Mouse (Mus musculus) spleen, adult 2 months (tissue): ENCODE measurements at regions not wholly inside any gene's neighbourhood (a gene's known extent, or its start where the extent isn't known, plus 50 kb on each side); places are given as distances from the start of the nearest gene placed in this dataset.

Source experiments
- CTCF ChIP-seq: fragments of 200-500 bp; IDR thresholded peaks from 2 replicates; pipeline ENCODE4 v1.5.1; 2011; ENCODE audit warnings: mild to moderate bottlenecking, inconsistent platforms; ENCODE audit not compliant: insufficient read depth, insufficient read length, insufficient replicate concordance; ENCODE audit errors: extremely low read depth
- POLR2A ChIP-seq: fragments of 200-500 bp; IDR thresholded peaks from 2 replicates; pipeline ENCODE4 v1.6.1; 2011; ENCODE audit warnings: low read depth, low read length, inconsistent platforms

DNA sequence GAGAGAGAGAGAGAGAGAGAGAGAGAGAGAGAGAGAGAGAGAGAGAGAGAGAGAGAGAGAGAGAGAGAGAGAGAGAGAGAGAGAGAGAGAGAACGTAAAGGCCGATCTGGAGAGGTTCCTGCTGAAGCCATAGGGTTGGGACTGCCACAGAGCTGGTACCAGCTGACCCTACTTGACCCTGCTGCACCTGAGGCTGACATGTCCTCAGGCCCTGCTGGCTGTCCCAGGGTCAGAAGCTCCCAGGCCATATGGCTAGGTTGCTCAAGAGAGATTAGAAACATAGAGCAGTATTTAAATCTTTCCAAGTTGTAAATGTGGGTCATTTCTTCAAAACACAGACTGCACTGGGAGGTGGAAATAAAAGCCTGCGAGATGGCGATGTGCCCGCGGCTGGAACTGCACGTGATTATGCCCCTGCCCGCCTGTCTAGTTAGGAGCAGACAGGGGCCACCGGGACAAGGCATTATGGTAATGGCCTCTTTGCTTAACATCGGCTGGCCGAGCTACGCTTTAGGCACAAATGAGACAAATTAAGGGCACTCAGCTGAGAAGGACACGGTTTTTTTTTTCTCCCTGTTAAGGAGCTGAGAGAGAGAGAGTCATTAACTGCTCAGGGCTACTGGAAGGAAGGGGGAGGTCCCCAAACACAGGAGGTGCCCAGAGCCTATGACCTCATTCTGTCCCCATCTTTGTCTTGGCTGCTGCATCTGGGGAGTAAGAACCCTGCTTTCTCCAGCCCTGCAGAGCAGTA, 115.9 kb upstream of the 1700021F07Rik start:
- TF ChIP-seq CTCF (no peak), POLR2A (no peak)
